Mouse (Mus musculus): ENCODE results near the gene Ilk.

DNA sequence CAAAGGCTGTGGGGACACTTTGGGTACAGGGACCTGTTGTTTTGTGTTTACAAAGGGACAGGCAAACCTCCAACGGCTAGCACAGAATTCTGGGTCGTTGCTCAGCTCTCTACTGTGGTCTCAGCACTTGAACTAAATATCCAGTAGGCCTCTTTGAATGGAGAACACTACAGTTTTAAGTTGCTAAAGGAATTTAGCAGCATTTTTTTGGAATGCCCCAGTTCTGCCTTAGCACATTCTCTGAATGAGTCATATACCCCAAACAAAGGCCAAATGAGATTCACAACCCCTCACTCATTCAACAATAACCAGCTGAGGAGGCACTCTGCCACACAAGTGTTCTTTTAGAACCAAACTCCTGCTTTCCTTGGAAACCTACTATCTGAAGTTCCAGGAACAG, 14.5 kb upstream of the Ilk start:
- TF ChIP-seq CTCF (IDR thresholded peaks at IDR 0.05; ENCODE audit: low read depth, low read length) (no peak), POLR2A (IDR thresholded peaks at IDR 0.05; ENCODE audit: insufficient read depth, low read length) (no peak)
